Mouse (Mus musculus): ENCODE results near the gene Lima1.
"Not testable (repeated sequence)": the region's sequence is repeated elsewhere in the genome, so short reads cannot be mapped to it uniquely, and the experiment has no call there.

Lima1 gene

GRCm38 (mm10) chr15:99803186-99803644 is 72.0 kb downstream of the Lima1 start:
- DNase-seq (ENCODE audit: low spot score in 2 of 2) = no peak

GRCm38 (mm10) chr15:99801885-99802572 is 73.2 kb downstream of the Lima1 start:
- DNase-seq (ENCODE audit: low spot score in 2 of 2) = no peak

GRCm38 (mm10) chr15:99799706-99800105 is 75.5 kb downstream of the Lima1 start:
- no peak for DNase-seq (ENCODE audit: low spot score in 2 of 2)

- no peak for DNase-seq (ENCODE audit: low spot score in 2 of 2)
These were observed 77.4 kb downstream of the Lima1 start for GRCm38 (mm10) chr15:99797898-99798297.

GRCm38 (mm10) chr15:99796735-99797134 is 78.5 kb downstream of the Lima1 start:
- no peak for DNase-seq (ENCODE audit: low spot score in 2 of 2)

GRCm38 (mm10) chr15:99796066-99796465 is 79.2 kb downstream of the Lima1 start:
- no peak for DNase-seq (ENCODE audit: low spot score in 2 of 2)

GRCm38 (mm10) chr15:99792221-99792815 is 82.9 kb downstream of the Lima1 start:
- no peak for DNase-seq (ENCODE audit: low spot score in 2 of 2)

- no peak for DNase-seq (ENCODE audit: low spot score in 2 of 2)
These were observed 84.3 kb downstream of the Lima1 start for GRCm38 (mm10) chr15:99791003-99791402.

- DNase-seq (ENCODE audit: low spot score in 2 of 2) = no peak
These were observed 84.8 kb downstream of the Lima1 start for GRCm38 (mm10) chr15:99790464-99790863.

- DNase-seq (ENCODE audit: low spot score in 2 of 2) = no peak
These were observed 87.6 kb downstream of the Lima1 start for GRCm38 (mm10) chr15:99787625-99788120.

GRCm38 (mm10) chr15:99778677-99779335 is 96.5 kb downstream of the Lima1 start:
- no peak for DNase-seq (ENCODE audit: low spot score in 2 of 2)

GRCm38 (mm10) chr15:99778148-99778547 is 97.1 kb downstream of the Lima1 start:
- DNase-seq (ENCODE audit: low spot score in 2 of 2) = no peak

- DNase-seq (ENCODE audit: low spot score in 2 of 2) = no peak
These were observed 102.3 kb downstream of the Lima1 start for GRCm38 (mm10) chr15:99772925-99773324.

GRCm38 (mm10) chr15:99772881-99772924 is 102.6 kb downstream of the Lima1 start, which contains the start of gene Cers5:
Gene Cers5, minus strand, starts transcription at chr15:99772885.
- DNase-seq (ENCODE audit: low spot score in 2 of 2) = not testable (repeated sequence)

GRCm38 (mm10) chr15:99772277-99772880 is 102.9 kb downstream of the Lima1 start:
- DNase-seq (ENCODE audit: low spot score in 2 of 2) = peak; percentile 63 to 73

GRCm38 (mm10) chr15:99771601-99772276 is 103.5 kb downstream of the Lima1 start:
- DNase-seq (ENCODE audit: low spot score in 2 of 2) = peak; percentile 22 to 37

GRCm38 (mm10) chr15:99771004-99771500 is 104.2 kb downstream of the Lima1 start:
- no peak for DNase-seq (ENCODE audit: low spot score in 2 of 2)

GRCm38 (mm10) chr15:99768761-99769160 is 106.5 kb downstream of the Lima1 start:
- no peak for DNase-seq (ENCODE audit: low spot score in 2 of 2)

GRCm38 (mm10) chr15:99767467-99767866 is 107.8 kb downstream of the Lima1 start:
- DNase-seq (ENCODE audit: low spot score in 2 of 2) = no peak

GRCm38 (mm10) chr15:99754204-99754603 is 121.1 kb downstream of the Lima1 start:
- no peak for DNase-seq (ENCODE audit: low spot score in 2 of 2)

GRCm38 (mm10) chr15:99740229-99740628 is 135.0 kb downstream of the Lima1 start:
- DNase-seq (ENCODE audit: low spot score in 2 of 2) = no peak

GRCm38 (mm10) chr15:99736675-99737074 is 138.6 kb downstream of the Lima1 start:
- no peak for DNase-seq (ENCODE audit: low spot score in 2 of 2)
